Mouse (Mus musculus): ENCODE data around the gene Sfr1. TPM values are rescaled to one million over a fixed set of nuclear protein-coding genes. Genes with fewer than 3 reads are reported as not detected.
A peak's percentile ranks its signal among the peaks of the same experiment; 100 is the strongest.

Sfr1 gene
- total and polyA plus RNA-seq, 3 experiments = 83.7 to 198 (median 114) TPM

- Histone ChIP-seq H3K4me3 (replicated peaks in 1 of 3; ENCODE audit: low read depth in 2 of 3, low read length in 2 of 3, poor library complexity in 1 of 3) (no peak overlapping the region), H3K4me1 (ENCODE audit: control insufficient read depth in 1 of 2, insufficient read depth in 2 of 2) (peaks cover 2 to 7% of the 10 kb centered on the region in 2 experiments; a peak in 2 of 4 replicates), H3K27ac (ENCODE audit: insufficient read depth, low read depth) (no peak overlapping the region), H3K9ac (ENCODE audit: insufficient read depth, low read depth) (no peak overlapping the region), H3K4me2 (ENCODE audit: insufficient read depth, low read depth, poor library complexity, severe bottlenecking) (no peak overlapping the region), H3K9me3 (replicated peaks; ENCODE audit: low read length) (no peaks in the 10 kb centered on the region), H3K79me2 (replicated peaks; ENCODE audit: control insufficient read depth, extremely low read depth, insufficient read depth, poor library complexity, severe bottlenecking) (no peaks in the 10 kb centered on the region), H3K27me3 (replicated peaks) (no peaks in the 10 kb centered on the region), H3K36me3 (replicated peaks in 1 of 2; ENCODE audit: control insufficient read depth in 1 of 2, insufficient read depth in 1 of 2, low read length in 1 of 2) (no peaks in the 10 kb centered on the region)
- in situ Hi-C loops (cut with MboI; ENCODE audit: low pct_ligation_motif_present, low pct_unique_long_range_greater_than_20kb, low sequenced_read_pairs) (no loop called here), dilution Hi-C loops (cut with MboI; ENCODE audit: extremely low pct_ligation_motif_present, extremely low pct_unique_long_range_greater_than_20kb, low sequenced_read_pairs) (no loop called here)
- no peak for DNase-seq (ENCODE audit: extremely low read depth)
- TF ChIP-seq MAFK (IDR thresholded peaks at IDR 0.05; ENCODE audit: insufficient replicate concordance, low read length) (no peak), ZNF384 (IDR thresholded peaks at IDR 0.05; ENCODE audit: low read depth, low read length) (no peak), IRF4 (IDR thresholded peaks at IDR 0.05; ENCODE audit: low read depth, low read length) (no peak)
These were observed 21.0 kb downstream of the Sfr1 start for GRCm38 (mm10) chr19:47752456-47752855.

- H3K4me2 ChIP-seq (ENCODE audit: insufficient read depth, low read depth, poor library complexity, severe bottlenecking) = no peak overlapping the region
- no peak overlapping the region for H3K9ac ChIP-seq (ENCODE audit: insufficient read depth, low read depth)
- in situ Hi-C loops (cut with MboI; ENCODE audit: low pct_ligation_motif_present, low pct_unique_long_range_greater_than_20kb, low sequenced_read_pairs) (no loop called here), dilution Hi-C loops (cut with MboI; ENCODE audit: extremely low pct_ligation_motif_present, extremely low pct_unique_long_range_greater_than_20kb, low sequenced_read_pairs) (no loop called here)
- H3K9me3 ChIP-seq (replicated peaks; ENCODE audit: low read length) = no peaks in the 10 kb centered on the region
- no peak overlapping the region for H3K27ac ChIP-seq (ENCODE audit: insufficient read depth, low read depth)
- no peaks in the 10 kb centered on the region for H3K79me2 ChIP-seq (replicated peaks; ENCODE audit: control insufficient read depth, extremely low read depth, insufficient read depth, poor library complexity, severe bottlenecking)
- H3K4me1 ChIP-seq (ENCODE audit: control insufficient read depth in 1 of 2, insufficient read depth in 2 of 2) = peaks cover under 1 to 2% of the 10 kb centered on the region in 2 experiments; a peak in 1 of 4 replicates
- no peak for TF ChIP-seq ETS1 (conservative IDR thresholded peaks at IDR 0.05; ENCODE audit: low read depth, low read length)
- TF ChIP-seq JUN (IDR thresholded peaks at IDR 0.05; ENCODE audit: insufficient read depth, low read depth, low read length) = no peak
- no peak for TF ChIP-seq MAFK (IDR thresholded peaks at IDR 0.05; ENCODE audit: insufficient replicate concordance, low read length)
- no peak for TF ChIP-seq MAX (IDR thresholded peaks at IDR 0.05; ENCODE audit: low read length)
- TF ChIP-seq CTCF (conservative IDR thresholded peaks at IDR 0.05 in 1 of 2, IDR thresholded peaks at IDR 0.05 in 1 of 2; ENCODE audit: low read depth in 2 of 2, low read length in 2 of 2) = no peak
- TF ChIP-seq MYC (IDR thresholded peaks at IDR 0.05; ENCODE audit: low read depth, low read length) = no peak
- TF ChIP-seq CHD2 (IDR thresholded peaks at IDR 0.05; ENCODE audit: low read length) = no peak
- no peak for TF ChIP-seq ZMIZ1 (IDR thresholded peaks at IDR 0.05; ENCODE audit: low read depth, low read length)
- no peak for TF ChIP-seq MEF2A (IDR thresholded peaks at IDR 0.05; ENCODE audit: borderline replicate concordance, low read depth, low read length)
- no peak for TF ChIP-seq BHLHE40 (IDR thresholded peaks at IDR 0.05; ENCODE audit: low read depth, low read length)
- no peak for TF ChIP-seq MAZ (IDR thresholded peaks at IDR 0.05; ENCODE audit: low read depth, low read length)
- H3K4me3 ChIP-seq (replicated peaks in 1 of 3; ENCODE audit: low read depth in 2 of 3, low read length in 2 of 3, poor library complexity in 1 of 3) = no peak overlapping the region
- H3K36me3 ChIP-seq (replicated peaks in 1 of 2; ENCODE audit: control insufficient read depth in 1 of 2, insufficient read depth in 1 of 2, low read length in 1 of 2) = no peaks in the 10 kb centered on the region
- H3K27me3 ChIP-seq (replicated peaks) = no peaks in the 10 kb centered on the region
- DNase-seq (ENCODE audit: extremely low read depth) = no peak
These were observed 22.4 kb downstream of the Sfr1 start for GRCm38 (mm10) chr19:47753921-47754320.

GRCm38 (mm10) chr19:47754931-47755330 is 23.4 kb downstream of the Sfr1 start:
- Histone ChIP-seq H3K27ac (ENCODE audit: insufficient read depth, low read depth) (no peak overlapping the region), H3K79me2 (replicated peaks; ENCODE audit: control insufficient read depth, extremely low read depth, insufficient read depth, poor library complexity, severe bottlenecking) (no peaks in the 10 kb centered on the region), H3K4me3 (replicated peaks in 1 of 3; ENCODE audit: low read depth in 2 of 3, low read length in 2 of 3, poor library complexity in 1 of 3) (no peak overlapping the region), H3K9ac (ENCODE audit: insufficient read depth, low read depth) (no peak overlapping the region), H3K9me3 (replicated peaks; ENCODE audit: low read length) (no peaks in the 10 kb centered on the region), H3K36me3 (replicated peaks in 1 of 2; ENCODE audit: control insufficient read depth in 1 of 2, insufficient read depth in 1 of 2, low read length in 1 of 2) (no peaks in the 10 kb centered on the region), H3K4me1 (ENCODE audit: control insufficient read depth in 1 of 2, insufficient read depth in 2 of 2) (0 out of 4 replicates have a peak, but pooled peaks cover 0 to 2% of the 10 kb centered on the region in 2 experiments), H3K4me2 (ENCODE audit: insufficient read depth, low read depth, poor library complexity, severe bottlenecking) (peak overlapping the region; percentile 25; the same call in 1 of the 2 replicates), H3K27me3 (replicated peaks) (no peaks in the 10 kb centered on the region)
- TF ChIP-seq PAX5 (IDR thresholded peaks at IDR 0.05; ENCODE audit: low read length) = no peak
- peak; percentile 26; the same call in 1 of the 2 replicates for TF ChIP-seq POLR2A (IDR thresholded peaks at IDR 0.05; ENCODE audit: low read depth, low read length)
- dilution Hi-C loops (cut with MboI; ENCODE audit: extremely low pct_ligation_motif_present, extremely low pct_unique_long_range_greater_than_20kb, low sequenced_read_pairs) (no loop called here), in situ Hi-C loops (cut with MboI; ENCODE audit: low pct_ligation_motif_present, low pct_unique_long_range_greater_than_20kb, low sequenced_read_pairs) (no loop called here)
- no peak for DNase-seq (ENCODE audit: extremely low read depth)
